Mouse (Mus musculus) hematopoietic stem cell, adult 5-6 weeks (primary cell): ENCODE measurements around the gene Adamts12. TPM values are rescaled to one million over a fixed set of nuclear protein-coding genes. Genes with fewer than 3 reads are reported as not detected.

ENCODE experiments used
- ATAC-seq, 2 experiments: fragments of 125-278 bp in 1 of 2; replicated peaks in 1 of 2; 2 replicates each; pipeline ENCODE4 v1.8.0; 2016 to 2017; ENCODE audit warnings: inconsistent platforms in 2 of 2, mild to moderate bottlenecking in 2 of 2, moderate number of reproducible peaks in 2 of 2, low read depth in 1 of 2, moderate TSS enrichment in 1 of 2; ENCODE audit not compliant: low FRiP score in 2 of 2, poor library complexity in 2 of 2, severe bottlenecking in 2 of 2, insufficient read depth in 1 of 2, low TSS enrichment in 1 of 2
- total RNA-seq: library from RNA; stranded (forward); fragments of 172-1452, 232-1000 nt; gene quantifications from 2 replicates; pipeline ENCODE4 v1.2.3, GENCODE M21; 2017

Adamts12 gene
- total RNA-seq, 1 experiment from 2014 or later, result 0.74 TPM

- no peak for ATAC-seq
These were observed 1.1 kb downstream of the Adamts12 start for GRCm38 (mm10) chr15:11065528-11066171.

DNA sequence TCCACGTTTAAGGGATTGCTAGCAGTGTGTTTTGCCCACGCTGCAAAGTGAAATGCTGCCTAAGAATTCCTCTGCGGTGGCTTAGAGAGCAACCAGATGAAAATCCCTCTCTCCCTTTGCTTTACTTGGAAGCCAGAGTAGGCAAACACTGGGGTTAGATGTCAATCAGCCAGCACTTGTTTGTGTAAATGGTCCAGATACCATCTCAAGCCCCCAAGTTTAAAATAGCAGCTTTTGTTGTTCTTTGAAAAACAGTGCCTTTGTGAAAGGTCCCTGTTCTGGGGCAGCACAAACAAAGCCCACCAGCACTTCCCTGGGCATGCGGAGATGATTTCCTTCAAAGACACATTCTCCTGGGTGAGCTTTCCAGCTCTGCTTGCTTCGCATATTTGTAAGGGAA, 1.7 kb downstream of the Adamts12 start:
- ATAC-seq, result no peak

DNA sequence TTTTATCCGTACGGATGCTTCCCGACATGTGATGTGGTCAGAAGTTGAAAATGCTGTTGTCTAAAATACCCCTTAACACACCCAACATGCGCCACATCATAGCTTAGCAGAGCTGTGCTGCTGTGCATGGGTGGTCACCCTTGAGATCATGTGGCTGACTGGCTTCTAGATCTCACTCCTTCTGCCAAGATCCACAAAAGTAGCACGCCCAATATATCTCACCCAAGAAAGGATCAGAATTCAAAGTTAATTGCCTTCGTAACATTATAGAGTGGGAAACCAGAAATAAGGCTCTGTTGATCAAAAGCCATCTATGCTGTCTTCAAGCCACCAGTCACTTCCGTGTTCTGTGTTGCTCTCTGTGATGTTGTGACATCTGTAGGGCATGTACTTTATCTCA, 3.3 kb downstream of the Adamts12 start:
- no peak for ATAC-seq

- no peak for ATAC-seq
These were observed 11.3 kb downstream of the Adamts12 start for GRCm38 (mm10) chr15:11075726-11076361.

DNA sequence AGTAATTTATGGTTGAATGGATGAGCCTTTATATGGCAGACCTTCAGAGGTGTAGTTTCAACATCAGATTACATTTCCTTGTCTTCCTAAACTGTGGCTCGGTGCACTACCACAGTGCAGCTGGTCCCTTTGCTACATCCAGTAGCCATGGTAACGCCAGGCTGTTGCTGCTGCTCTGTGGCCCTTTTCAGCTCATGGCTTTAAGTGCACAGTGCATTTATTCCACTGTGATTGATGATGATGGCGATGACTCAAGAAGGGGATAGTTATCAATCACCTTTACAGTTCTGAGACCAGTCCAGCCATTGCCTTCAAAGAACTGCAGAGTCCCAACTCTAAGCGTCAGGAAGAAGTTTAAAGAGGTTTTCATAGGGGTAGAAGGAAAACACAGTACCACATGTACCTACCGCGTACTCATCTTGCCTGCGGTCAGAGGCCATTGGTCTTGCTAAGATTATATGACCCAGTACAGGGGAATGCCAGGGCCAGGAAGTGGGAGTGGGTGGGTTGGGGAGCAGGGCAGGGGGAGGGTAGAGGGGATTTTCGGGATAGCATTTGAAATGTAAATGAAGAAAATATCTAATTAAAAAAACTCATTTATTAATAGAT, 18.5 kb downstream of the Adamts12 start:
- no peak for ATAC-seq

- ATAC-seq, result no peak
These were observed 19.1 kb downstream of the Adamts12 start for GRCm38 (mm10) chr15:11083678-11084077.

DNA sequence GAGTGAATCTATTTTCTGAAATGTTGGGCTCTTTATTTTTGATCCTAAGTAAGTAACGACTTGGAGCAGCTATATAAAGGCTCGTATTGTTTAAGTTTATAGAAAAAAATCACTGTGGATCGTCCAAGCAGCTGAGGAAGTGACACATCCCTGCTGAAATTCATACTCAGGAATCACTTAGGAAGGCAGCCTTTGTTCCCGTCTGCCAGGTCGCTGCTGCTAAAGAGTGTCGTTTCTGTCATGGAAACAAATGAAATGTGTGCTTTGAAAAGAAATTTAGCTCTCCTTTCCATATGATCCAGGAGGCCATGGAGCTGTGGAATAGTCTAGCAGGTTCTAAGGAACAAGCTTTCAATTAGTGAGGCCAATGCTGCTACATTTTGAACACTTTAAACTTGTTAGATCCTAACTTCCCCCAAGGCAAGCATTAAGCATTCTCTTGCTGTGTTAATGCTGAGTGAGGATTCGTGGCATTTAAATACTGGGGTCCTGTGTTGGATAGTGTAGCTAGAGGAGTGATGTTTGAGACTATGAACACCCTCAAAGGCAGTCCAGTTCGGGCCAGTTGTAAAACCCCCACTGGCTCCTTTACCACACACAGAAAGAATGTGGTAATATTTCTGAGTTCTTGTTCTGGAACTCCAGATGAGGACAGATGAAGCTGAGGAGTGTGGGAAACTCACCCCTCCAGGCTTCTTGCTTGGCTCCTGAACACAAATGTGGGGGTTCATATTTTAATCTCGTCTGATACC, 19.8 kb downstream of the Adamts12 start:
- ATAC-seq, result no peak

DNA sequence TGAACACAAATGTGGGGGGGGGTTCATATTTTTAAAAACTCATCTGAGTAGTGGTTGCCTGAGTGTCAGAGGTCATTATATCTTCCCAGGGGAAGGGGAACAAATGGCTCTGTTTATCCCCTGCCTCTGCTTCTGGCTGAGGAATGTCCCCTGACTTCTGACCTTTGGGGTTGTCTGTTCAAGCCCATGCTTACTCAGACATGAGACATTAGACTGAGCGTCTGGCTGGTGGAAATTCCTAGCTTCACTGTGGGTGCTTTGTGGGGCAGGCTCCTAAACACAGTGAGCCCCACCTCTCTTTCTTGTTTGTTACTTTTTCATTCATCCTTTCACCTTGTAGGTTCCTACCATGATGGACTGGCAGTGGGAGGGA, 20.4 kb downstream of the Adamts12 start:
- no peak for ATAC-seq

DNA sequence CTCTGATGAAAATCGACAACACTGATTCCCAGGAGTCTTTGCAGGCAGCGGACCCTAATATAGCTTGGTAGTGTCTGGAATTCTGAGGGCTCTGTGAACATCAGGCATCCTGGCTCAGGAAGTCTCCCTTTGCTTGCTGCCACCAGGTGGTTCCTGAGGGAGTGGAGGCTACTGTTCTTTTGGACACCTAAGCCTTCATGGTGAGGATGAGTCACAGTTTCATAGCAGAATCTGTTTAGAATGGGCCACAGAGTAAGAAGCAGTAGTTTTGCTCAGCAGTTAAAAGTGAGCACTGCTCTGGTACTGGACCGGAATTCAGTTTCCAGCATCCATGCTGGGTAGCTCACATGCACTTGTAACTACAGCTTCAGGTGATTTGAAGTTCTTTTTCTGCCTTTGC, 24.9 kb downstream of the Adamts12 start:
- no peak for ATAC-seq

DNA sequence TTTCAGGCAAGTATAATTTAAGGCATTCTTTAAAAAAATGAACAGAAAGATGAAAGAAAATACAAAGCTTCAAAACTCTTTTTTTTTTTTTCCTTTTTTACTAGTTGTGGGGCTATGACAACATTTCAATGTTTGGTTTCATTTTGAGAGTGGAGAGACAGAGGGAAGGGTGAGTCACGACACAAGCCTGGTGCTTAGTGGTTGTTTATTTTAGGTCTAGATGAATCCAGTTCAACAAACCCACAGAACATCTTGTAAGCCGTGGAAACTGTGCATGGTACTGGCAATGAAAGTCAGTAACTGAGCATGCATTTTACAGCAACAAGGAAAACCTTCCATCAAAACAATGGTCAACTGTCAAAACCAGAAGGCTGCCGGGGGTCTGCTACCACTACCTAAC, 31.0 kb downstream of the Adamts12 start:
- ATAC-seq, result no peak

- no peak for ATAC-seq
These were observed 33.5 kb downstream of the Adamts12 start for GRCm38 (mm10) chr15:11097967-11098702.

DNA sequence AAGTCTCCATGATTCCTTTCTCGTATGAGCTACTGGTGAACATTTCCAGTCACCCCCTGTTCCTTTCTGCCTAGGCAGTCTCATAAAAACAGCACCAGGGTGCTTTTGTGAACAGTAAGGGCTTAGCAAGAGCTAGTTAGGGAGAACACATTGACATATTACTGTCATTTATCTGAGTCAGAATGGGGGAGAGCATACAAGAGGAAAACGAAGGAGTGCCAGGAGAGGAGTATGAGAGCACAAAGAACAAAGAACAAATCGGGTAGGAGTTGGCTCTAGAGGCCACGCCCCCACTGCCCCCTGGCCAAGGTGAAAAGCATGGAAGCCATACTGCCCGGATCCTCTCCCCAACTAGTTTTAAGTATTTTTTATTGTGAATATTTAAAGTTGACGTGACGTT, 34.4 kb downstream of the Adamts12 start:
- no peak for ATAC-seq

- ATAC-seq, result no peak
These were observed 36.3 kb downstream of the Adamts12 start for GRCm38 (mm10) chr15:11100917-11101316.

DNA sequence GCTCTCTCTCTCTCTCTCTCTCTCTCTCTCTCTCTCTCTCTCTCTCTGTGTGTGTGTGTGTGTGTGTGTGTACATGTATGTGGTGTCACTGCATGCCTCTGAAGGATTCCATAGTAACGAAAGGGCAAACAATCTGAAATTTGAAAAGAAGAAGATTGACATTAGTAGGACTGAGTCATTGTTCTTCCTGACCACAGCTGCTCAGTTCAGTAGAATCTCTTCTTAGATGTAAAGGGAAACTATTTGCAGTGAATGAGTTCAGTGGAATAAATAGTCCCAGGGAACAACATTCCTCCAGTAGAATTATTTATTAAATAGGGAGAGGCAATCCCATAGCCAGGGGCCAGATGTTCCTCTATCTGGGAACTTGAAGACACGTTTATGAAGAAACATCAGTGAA, 40.5 kb downstream of the Adamts12 start:
- ATAC-seq, result no peak

DNA sequence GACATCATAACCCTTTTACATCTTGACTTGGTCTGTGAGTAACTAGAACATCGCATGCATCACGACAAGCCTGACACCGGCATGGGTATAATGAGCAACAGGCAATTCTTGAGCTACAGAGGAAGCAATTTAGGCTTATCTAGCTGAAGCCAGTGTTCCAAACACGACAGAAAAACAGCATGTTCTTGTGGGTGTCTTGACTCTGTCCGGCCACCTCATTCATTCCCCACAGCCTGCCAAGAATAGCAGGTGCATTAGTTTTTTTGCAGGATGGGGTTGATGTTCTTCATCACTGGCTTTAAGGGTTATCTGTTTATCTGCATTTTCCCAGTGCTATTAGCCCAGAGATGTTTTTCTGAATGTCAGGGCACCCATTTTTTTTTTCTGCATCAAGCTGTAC, 42.8 kb downstream of the Adamts12 start:
- ATAC-seq, result no peak

GRCm38 (mm10) chr15:11114631-11115197, 50.1 kb downstream of the Adamts12 start:
- no peak for ATAC-seq

DNA sequence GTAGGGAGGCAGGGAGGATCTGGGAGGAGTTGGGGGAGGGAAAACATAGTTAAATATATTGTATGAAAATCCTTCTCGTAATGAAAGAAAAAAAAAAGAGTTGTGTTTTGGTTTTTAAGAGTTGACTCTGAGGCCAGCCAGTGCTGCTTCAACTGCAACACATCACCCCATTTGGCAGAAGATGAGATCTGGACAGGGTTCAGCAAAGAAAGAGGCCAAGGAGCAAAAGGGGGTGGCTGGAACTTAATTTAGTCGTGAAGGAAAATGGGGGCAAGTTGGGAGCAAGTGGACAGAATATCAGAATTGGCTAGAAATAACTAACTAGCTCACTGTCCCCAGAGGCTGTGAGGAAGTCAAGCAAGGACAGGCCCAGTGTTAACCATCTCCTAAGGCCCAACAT, 51.7 kb downstream of the Adamts12 start:
- no peak for ATAC-seq
